Mouse (Mus musculus) ES-E14 (cell line): Measurements from ENCODE around the gene Lix1.

Experiments used
- CHD2 ChIP-seq: IDR thresholded peaks from 2 replicates; pipeline ENCODE4 v1.6.1; 2014; ENCODE audit warnings: mild to moderate bottlenecking, low read depth, low read length, inconsistent platforms
- HCFC1 ChIP-seq: IDR thresholded peaks from 2 replicates; pipeline ENCODE4 v1.6.1; 2012; ENCODE audit warnings: low read length, inconsistent platforms, borderline replicate concordance; ENCODE audit not compliant: insufficient read depth
- MAFK ChIP-seq: IDR thresholded peaks from 2 replicates; pipeline ENCODE4 v1.6.1; 2014; ENCODE audit warnings: mild to moderate bottlenecking, low read depth, low read length, inconsistent platforms; ENCODE audit not compliant: insufficient read depth
- ZC3H11A ChIP-seq: IDR thresholded peaks from 2 replicates; pipeline ENCODE4 v1.6.1; 2012; ENCODE audit warnings: low read depth, mild to moderate bottlenecking, inconsistent platforms, low read length, borderline replicate concordance
- ZNF384 ChIP-seq: IDR thresholded peaks from 2 replicates; pipeline ENCODE4 v1.6.1; 2012; ENCODE audit warnings: low read depth, low read length, inconsistent platforms

GRCm38 (mm10) chr17:17393300-17393699 lies 9.2 kb upstream of the Lix1 start:
- TF ChIP-seq ZNF384 = no peak
- TF ChIP-seq CHD2 = no peak
- TF ChIP-seq MAFK = no peak
- no peak for TF ChIP-seq HCFC1
- no peak for TF ChIP-seq ZC3H11A
